Mouse (Mus musculus): ENCODE data around the gene Aven. TPM values are rescaled to one million over a fixed set of nuclear protein-coding genes. Genes with fewer than 3 reads are reported as not detected.

The Aven gene
- polyA plus RNA-seq, 1 experiment from 2014 or later = 3.5 TPM

- H3K9ac ChIP-seq (ENCODE audit: low read length) = no peak overlapping the region
- no peaks in the 10 kb centered on the region for H3K36me3 ChIP-seq (ENCODE audit: control insufficient read depth, insufficient read depth, low read length)
- no peak overlapping the region for H3K4me2 ChIP-seq (ENCODE audit: low read depth, low read length)
- no peaks in the 10 kb centered on the region; the same call in 1 of the 2 replicates for H3K4me1 ChIP-seq (ENCODE audit: control insufficient read depth, insufficient read depth, low read length)
- H3K27ac ChIP-seq (ENCODE audit: low read length) = peak overlapping the region; percentile 42; the same call in 1 of the 2 replicates
- no peaks in the 10 kb centered on the region for H3K9me3 ChIP-seq (replicated peaks; ENCODE audit: control insufficient read depth, low read length)
- peak; percentile 53; the same call in 1 of the 2 replicates for ATAC-seq (ENCODE audit: insufficient read depth, low FRiP score)
- WGBS = 58% methylated on average over 5 of the region's 5 CpGs
- no peak overlapping the region for H3K4me3 ChIP-seq (replicated peaks; ENCODE audit: low read length)
- H3K27me3 ChIP-seq (ENCODE audit: control insufficient read depth, insufficient read depth, low read length) = no peaks in the 10 kb centered on the region
These were observed 10.0 kb upstream of the Aven start for GRCm38 (mm10) chr2:112482533-112483333.

- Histone ChIP-seq H3K27me3 (ENCODE audit: control insufficient read depth, insufficient read depth, low read length) (no peaks in the 10 kb centered on the region), H3K36me3 (ENCODE audit: control insufficient read depth, insufficient read depth, low read length) (no peaks in the 10 kb centered on the region), H3K4me1 (ENCODE audit: control insufficient read depth, insufficient read depth, low read length) (no peaks in the 10 kb centered on the region; the same call in 1 of the 2 replicates), H3K9me3 (replicated peaks; ENCODE audit: control insufficient read depth, low read length) (no peaks in the 10 kb centered on the region), H3K4me2 (ENCODE audit: low read depth, low read length) (no peak overlapping the region), H3K9ac (ENCODE audit: low read length) (no peak overlapping the region), H3K27ac (ENCODE audit: low read length) (peak overlapping the region; percentile 42; the same call in 1 of the 2 replicates), H3K4me3 (replicated peaks; ENCODE audit: low read length) (no peak overlapping the region)
- no peak for ATAC-seq (ENCODE audit: insufficient read depth, low FRiP score)
- 67% methylated on average over 2 of the region's 2 CpGs for WGBS
These were observed 9.5 kb upstream of the Aven start for GRCm38 (mm10) chr2:112483334-112483651.

GRCm38 (mm10) chr2:112484886-112485285 lies 7.9 kb upstream of the Aven start:
- ATAC-seq (ENCODE audit: insufficient read depth, low FRiP score) = no peak
- no peaks in the 10 kb centered on the region for H3K9me3 ChIP-seq (replicated peaks; ENCODE audit: control insufficient read depth, low read length)
- 53% methylated on average over 2 of the region's 2 CpGs for WGBS
- H3K4me3 ChIP-seq (replicated peaks; ENCODE audit: low read length) = no peak overlapping the region
- H3K27me3 ChIP-seq (ENCODE audit: control insufficient read depth, insufficient read depth, low read length) = no peaks in the 10 kb centered on the region
- no peaks in the 10 kb centered on the region for H3K36me3 ChIP-seq (ENCODE audit: control insufficient read depth, insufficient read depth, low read length)
- H3K9ac ChIP-seq (ENCODE audit: low read length) = no peak overlapping the region
- no peaks in the 10 kb centered on the region; the same call in 1 of the 2 replicates for H3K4me1 ChIP-seq (ENCODE audit: control insufficient read depth, insufficient read depth, low read length)
- no peak overlapping the region for H3K27ac ChIP-seq (ENCODE audit: low read length)
- no peak overlapping the region for H3K4me2 ChIP-seq (ENCODE audit: low read depth, low read length)

GRCm38 (mm10) chr2:112490483-112491196 lies 2.1 kb upstream of the Aven start:
- Histone ChIP-seq H3K36me3 (ENCODE audit: control insufficient read depth, insufficient read depth, low read length) (no peaks in the 10 kb centered on the region), H3K4me3 (replicated peaks; ENCODE audit: low read length) (no peak overlapping the region), H3K4me2 (ENCODE audit: low read depth, low read length) (no peak overlapping the region), H3K9me3 (replicated peaks; ENCODE audit: control insufficient read depth, low read length) (no peaks in the 10 kb centered on the region), H3K27me3 (ENCODE audit: control insufficient read depth, insufficient read depth, low read length) (no peaks in the 10 kb centered on the region), H3K9ac (ENCODE audit: low read length) (no peak overlapping the region), H3K4me1 (ENCODE audit: control insufficient read depth, insufficient read depth, low read length) (peaks cover 15% of the 10 kb centered on the region), H3K27ac (ENCODE audit: low read length) (no peak overlapping the region)
- ATAC-seq (ENCODE audit: insufficient read depth, low FRiP score) = no peak
- WGBS = 77% methylated on average over 11 of the region's 11 CpGs

- H3K4me1 ChIP-seq (ENCODE audit: control insufficient read depth, insufficient read depth, low read length) = peaks cover 15% of the 10 kb centered on the region
- no peak overlapping the region for H3K4me3 ChIP-seq (replicated peaks; ENCODE audit: low read length)
- no peaks in the 10 kb centered on the region for H3K9me3 ChIP-seq (replicated peaks; ENCODE audit: control insufficient read depth, low read length)
- H3K9ac ChIP-seq (ENCODE audit: low read length) = peak overlapping the region; percentile 100; the same call in 1 of the 2 replicates
- no peak overlapping the region for H3K27ac ChIP-seq (ENCODE audit: low read length)
- 51% methylated on average over 5 of the region's 5 CpGs for WGBS
- ATAC-seq (ENCODE audit: insufficient read depth, low FRiP score) = no peak
- H3K4me2 ChIP-seq (ENCODE audit: low read depth, low read length) = no peak overlapping the region; the same call in 1 of the 2 replicates
- H3K36me3 ChIP-seq (ENCODE audit: control insufficient read depth, insufficient read depth, low read length) = no peaks in the 10 kb centered on the region
- no peaks in the 10 kb centered on the region for H3K27me3 ChIP-seq (ENCODE audit: control insufficient read depth, insufficient read depth, low read length)
These were observed 1.1 kb upstream of the Aven start for GRCm38 (mm10) chr2:112491629-112492028.

- H3K27ac ChIP-seq (ENCODE audit: low read length) = peak overlapping the region; percentile 99
- no peaks in the 10 kb centered on the region for H3K27me3 ChIP-seq (ENCODE audit: control insufficient read depth, insufficient read depth, low read length)
- peak; percentile 1; the same call in 1 of the 2 replicates for ATAC-seq (ENCODE audit: insufficient read depth, low FRiP score)
- peak overlapping the region; percentile 100 for H3K9ac ChIP-seq (ENCODE audit: low read length)
- H3K4me1 ChIP-seq (ENCODE audit: control insufficient read depth, insufficient read depth, low read length) = peaks cover 15% of the 10 kb centered on the region
- peak overlapping the region; percentile 81 for H3K4me3 ChIP-seq (replicated peaks; ENCODE audit: low read length)
- H3K4me2 ChIP-seq (ENCODE audit: low read depth, low read length) = peak overlapping the region; percentile 80
- WGBS = 6% methylated on average over 9 of the region's 9 CpGs
- no peaks in the 10 kb centered on the region for H3K36me3 ChIP-seq (ENCODE audit: control insufficient read depth, insufficient read depth, low read length)
- no peaks in the 10 kb centered on the region for H3K9me3 ChIP-seq (replicated peaks; ENCODE audit: control insufficient read depth, low read length)
These were observed 321 bp upstream of the Aven start for GRCm38 (mm10) chr2:112492431-112492855.

GRCm38 (mm10) chr2:112493539-112494260 lies 936 bp downstream of the Aven start:
- Histone ChIP-seq H3K9ac (ENCODE audit: low read length) (peak overlapping the region; percentile 100), H3K27me3 (ENCODE audit: control insufficient read depth, insufficient read depth, low read length) (no peaks in the 10 kb centered on the region), H3K36me3 (ENCODE audit: control insufficient read depth, insufficient read depth, low read length) (no peaks in the 10 kb centered on the region), H3K4me1 (ENCODE audit: control insufficient read depth, insufficient read depth, low read length) (peaks cover 15% of the 10 kb centered on the region), H3K4me2 (ENCODE audit: low read depth, low read length) (peak overlapping the region; percentile 80), H3K4me3 (replicated peaks; ENCODE audit: low read length) (peak overlapping the region; percentile 81), H3K9me3 (replicated peaks; ENCODE audit: control insufficient read depth, low read length) (no peaks in the 10 kb centered on the region), H3K27ac (ENCODE audit: low read length) (peak overlapping the region; percentile 99)
- no peak for ATAC-seq (ENCODE audit: insufficient read depth, low FRiP score)
- WGBS = 36% methylated on average over 11 of the region's 11 CpGs

- no peaks in the 10 kb centered on the region for H3K27me3 ChIP-seq (ENCODE audit: control insufficient read depth, insufficient read depth, low read length)
- peaks cover 4% of the 10 kb centered on the region; the same call in 1 of the 2 replicates for H3K4me1 ChIP-seq (ENCODE audit: control insufficient read depth, insufficient read depth, low read length)
- H3K9me3 ChIP-seq (replicated peaks; ENCODE audit: control insufficient read depth, low read length) = no peaks in the 10 kb centered on the region
- no peak for ATAC-seq (ENCODE audit: insufficient read depth, low FRiP score)
- WGBS = 70% methylated on average over 7 of the region's 7 CpGs
- no peak overlapping the region for H3K4me3 ChIP-seq (replicated peaks; ENCODE audit: low read length)
- H3K27ac ChIP-seq (ENCODE audit: low read length) = no peak overlapping the region
- no peak overlapping the region for H3K9ac ChIP-seq (ENCODE audit: low read length)
- H3K36me3 ChIP-seq (ENCODE audit: control insufficient read depth, insufficient read depth, low read length) = no peaks in the 10 kb centered on the region
- H3K4me2 ChIP-seq (ENCODE audit: low read depth, low read length) = no peak overlapping the region
These were observed 5.1 kb downstream of the Aven start for GRCm38 (mm10) chr2:112497851-112498250.
